Mouse (Mus musculus) myocyte (in vitro differentiated cells): ENCODE results near the gene C2cd4c.

ENCODE experiments used
- CEBPB ChIP-seq: IDR thresholded peaks from 2 replicates; pipeline ENCODE4 v1.6.1; 2011; ENCODE audit warnings: mild to moderate bottlenecking, moderate library complexity; ENCODE audit not compliant: poor library complexity, insufficient read depth, severe bottlenecking
- E2F4 ChIP-seq: IDR thresholded peaks from one replicate; pipeline ENCODE4 v1.6.1; 2011; ENCODE audit warnings: mild to moderate bottlenecking, control low read depth, moderate library complexity; ENCODE audit not compliant: insufficient read depth
- MAX ChIP-seq: IDR thresholded peaks from one replicate; pipeline ENCODE4 v1.6.1; 2011; ENCODE audit warnings: low read depth, mild to moderate bottlenecking, control low read depth
- POLR2A ChIP-seq: IDR thresholded peaks from one replicate; pipeline ENCODE4 v1.6.1; 2011; ENCODE audit warnings: low read depth, mild to moderate bottlenecking, control low read depth, moderate library complexity; ENCODE audit not compliant: insufficient read length
- POLR2AphosphoS2 ChIP-seq: IDR thresholded peaks from one replicate; pipeline ENCODE4 v1.6.1; 2011; ENCODE audit warnings: low read depth, control low read depth; ENCODE audit not compliant: insufficient read length
- SRF ChIP-seq: IDR thresholded peaks from one replicate; pipeline ENCODE4 v1.6.1; 2011; ENCODE audit warnings: low read depth; ENCODE audit not compliant: control insufficient read depth, insufficient read length
- TCF12 ChIP-seq: IDR thresholded peaks from one replicate; pipeline ENCODE4 v1.6.1; 2011; ENCODE audit warnings: mild to moderate bottlenecking, control low read depth; ENCODE audit not compliant: poor library complexity, insufficient read depth, severe bottlenecking
- TCF3 ChIP-seq: IDR thresholded peaks from one replicate; pipeline ENCODE4 v1.6.1; 2011; ENCODE audit warnings: low read depth, control low read depth; ENCODE audit not compliant: insufficient read length

- TF ChIP-seq POLR2A, result no peak
- no peak for TF ChIP-seq CEBPB
- no peak for TF ChIP-seq MAX
- TF ChIP-seq E2F4, result no peak
- TF ChIP-seq TCF12, result no peak
- no peak for TF ChIP-seq SRF
- no peak for TF ChIP-seq TCF3
- no peak for TF ChIP-seq POLR2AphosphoS2
These were observed 26.6 kb downstream of the C2cd4c start, which contains the start of gene Theg for GRCm38 (mm10) chr10:79587061-79587751.
